Mouse (Mus musculus): ENCODE measurements around the gene Skp1a.

GRCm38 (mm10) chr11:52257376-52257775, 25.6 kb downstream of the Skp1a start:
- TF ChIP-seq CTCF (IDR thresholded peaks at IDR 0.05; ENCODE audit: low read depth, low read length) (no peak), POLR2AphosphoS5 (IDR thresholded peaks at IDR 0.05; ENCODE audit: insufficient replicate concordance, low read depth, low read length) (no peak)
